Mouse (Mus musculus) MEL (cell line): ENCODE measurements at regions not wholly inside any gene's neighbourhood (a gene's known extent, or its start where the extent isn't known, plus 50 kb on each side); places are given as distances from the start of the nearest gene placed in this dataset.

Source experiments
- DNase-seq: peaks from one replicate; pipeline ENCODE4 v3.0.0; 2011; ENCODE audit warnings: low read depth, low spot score
- H3K27ac ChIP-seq: 2 replicates; pipeline ENCODE4 v1.5.1; 2012; ENCODE audit warnings: low read depth, mild to moderate bottlenecking, control low read depth, low read length, moderate library complexity; ENCODE audit not compliant: control insufficient read depth
- H3K27me3 ChIP-seq, 2 experiments: fragments of 150-350 bp in 1 of 2; sonication (generic) in 1 of 2; 2 replicates each; pipeline ENCODE4 v1.6.1; 2012; ENCODE audit warnings: low read length in 2 of 2, mild to moderate bottlenecking in 2 of 2, improper control_type of control experiment in 1 of 2, moderate library complexity in 1 of 2; ENCODE audit not compliant: insufficient read depth in 2 of 2, control insufficient read depth in 1 of 2
- H3K36me3 ChIP-seq, 2 experiments: 2 replicates each; pipeline ENCODE4 v1.6.1; 2012 to 2014; ENCODE audit warnings: low read length in 2 of 2, improper control_type of control experiment in 1 of 2, inconsistent platforms in 1 of 2, mild to moderate bottlenecking in 1 of 2; ENCODE audit not compliant: insufficient read depth in 2 of 2, control insufficient read depth in 1 of 2
- H3K4me1 ChIP-seq, 2 experiments: fragments of 150-350 bp in 1 of 2; sonication (generic) in 1 of 2; 2 replicates each; pipeline ENCODE4 v1.6.1; 2012; ENCODE audit warnings: low read length in 2 of 2, improper control_type of control experiment in 1 of 2, mild to moderate bottlenecking in 1 of 2; ENCODE audit not compliant: insufficient read depth in 2 of 2, control insufficient read depth in 1 of 2
- H3K4me3 ChIP-seq, 2 experiments: fragments of 150-350 bp in 1 of 2; sonication (generic) in 1 of 2; 2 replicates each; pipeline ENCODE4 v1.5.1; 2012; ENCODE audit warnings: low read depth in 2 of 2, low read length in 2 of 2, mild to moderate bottlenecking in 2 of 2, moderate library complexity in 2 of 2, control low read depth in 1 of 2, improper control_type of control experiment in 1 of 2; ENCODE audit not compliant: control insufficient read depth in 1 of 2, insufficient read depth in 1 of 2
- H3K79me2 ChIP-seq: 2 replicates; pipeline ENCODE4 v1.6.1; 2012; ENCODE audit warnings: mild to moderate bottlenecking, low read length, moderate library complexity; ENCODE audit not compliant: control insufficient read depth, poor library complexity, insufficient read depth
- H3K9ac ChIP-seq: 2 replicates; pipeline ENCODE4 v1.6.1; 2012; ENCODE audit warnings: low read depth, mild to moderate bottlenecking, control low read depth, low read length, moderate library complexity; ENCODE audit not compliant: control insufficient read depth, poor library complexity, severe bottlenecking
- H3K9me3 ChIP-seq: fragments of 150-350 bp; sonication (generic); replicated peaks from 2 replicates; pipeline ENCODE4 v1.6.1; 2012; ENCODE audit warnings: mild to moderate bottlenecking, low read length, improper control_type of control experiment, moderate library complexity; ENCODE audit not compliant: insufficient read depth
- CHD2 ChIP-seq: IDR thresholded peaks from 2 replicates; pipeline ENCODE4 v1.6.1; 2011; ENCODE audit warnings: low read length, improper control_type of control experiment
- E2F4 ChIP-seq: IDR thresholded peaks from 2 replicates; pipeline ENCODE4 v1.6.1; 2011; ENCODE audit warnings: low read depth, low read length, improper control_type of control experiment, borderline replicate concordance
- GABPA ChIP-seq: IDR thresholded peaks from 2 replicates; pipeline ENCODE4 v1.6.1; 2012; ENCODE audit warnings: low read depth, mild to moderate bottlenecking, inconsistent platforms, low read length, improper control_type of control experiment, moderate library complexity
- JUND ChIP-seq: IDR thresholded peaks from 2 replicates; pipeline ENCODE4 v1.6.1; 2011; ENCODE audit warnings: low read depth, mild to moderate bottlenecking, improper control_type of control experiment, low read length
- MAX ChIP-seq: IDR thresholded peaks from 2 replicates; pipeline ENCODE4 v1.6.1; 2011; ENCODE audit warnings: low read length, improper control_type of control experiment
- MEF2A ChIP-seq: IDR thresholded peaks from 2 replicates; pipeline ENCODE4 v1.6.1; 2014; ENCODE audit warnings: low read depth, mild to moderate bottlenecking, inconsistent platforms, low read length, improper control_type of control experiment; ENCODE audit not compliant: poor library complexity, insufficient replicate concordance, severe bottlenecking; ENCODE audit errors: extremely low read depth
- MXI1 ChIP-seq: IDR thresholded peaks from 2 replicates; pipeline ENCODE4 v1.6.1; 2011; ENCODE audit warnings: mild to moderate bottlenecking, low read depth, low read length, improper control_type of control experiment
- MYC ChIP-seq: IDR thresholded peaks from 2 replicates; pipeline ENCODE4 v1.6.1; 2011; ENCODE audit warnings: low read depth, mild to moderate bottlenecking, low read length, improper control_type of control experiment, moderate library complexity
- NELFE ChIP-seq: IDR thresholded peaks from 2 replicates; pipeline ENCODE4 v1.6.1; 2011; ENCODE audit warnings: low read depth, low read length, improper control_type of control experiment
- NRF1 ChIP-seq: IDR thresholded peaks from 2 replicates; pipeline ENCODE4 v1.6.1; 2014; ENCODE audit warnings: low read depth, mild to moderate bottlenecking, inconsistent platforms, low read length, improper control_type of control experiment, moderate library complexity; ENCODE audit not compliant: poor library complexity, insufficient read depth, severe bottlenecking
- POLR2A ChIP-seq, 2 experiments: IDR thresholded peaks; 2 replicates each; pipeline ENCODE4 v1.6.1; 2011 to 2012; ENCODE audit warnings: low read length in 2 of 2, mild to moderate bottlenecking in 2 of 2, control low read depth in 1 of 2, improper control_type of control experiment in 1 of 2, low read depth in 1 of 2, moderate library complexity in 1 of 2; ENCODE audit not compliant: control insufficient read depth in 1 of 2, insufficient read depth in 1 of 2, poor library complexity in 1 of 2
- POLR2AphosphoS5 ChIP-seq: IDR thresholded peaks from 2 replicates; pipeline ENCODE4 v1.6.1; 2012; ENCODE audit warnings: low read depth, borderline replicate concordance, mild to moderate bottlenecking, inconsistent platforms, low read length, moderate library complexity, mixed read lengths
- RCOR1 ChIP-seq: IDR thresholded peaks from 2 replicates; pipeline ENCODE4 v1.6.1; 2012; ENCODE audit warnings: low read depth, mild to moderate bottlenecking, inconsistent platforms, low read length, improper control_type of control experiment
- SIN3A ChIP-seq: IDR thresholded peaks from 2 replicates; pipeline ENCODE4 v1.6.1; 2012; ENCODE audit warnings: low read length, improper control_type of control experiment, inconsistent platforms
- SMC3 ChIP-seq: IDR thresholded peaks from 2 replicates; pipeline ENCODE4 v1.6.1; 2011; ENCODE audit warnings: low read depth, low read length, improper control_type of control experiment
- TCF12 ChIP-seq: IDR thresholded peaks from 2 replicates; pipeline ENCODE4 v1.6.1; 2014; ENCODE audit warnings: low read depth, mild to moderate bottlenecking, inconsistent platforms, low read length, improper control_type of control experiment, moderate library complexity
- UBTF ChIP-seq: IDR thresholded peaks from 2 replicates; pipeline ENCODE4 v1.6.1; 2012; ENCODE audit warnings: low read depth, mild to moderate bottlenecking, inconsistent platforms, low read length, improper control_type of control experiment, moderate library complexity, borderline replicate concordance; ENCODE audit not compliant: insufficient read depth
- USF1 ChIP-seq: IDR thresholded peaks from 2 replicates; pipeline ENCODE4 v1.6.1; 2014; ENCODE audit warnings: low read depth, mild to moderate bottlenecking, inconsistent platforms, low read length, improper control_type of control experiment, moderate library complexity
- USF2 ChIP-seq, 2 experiments: IDR thresholded peaks; 2 replicates each; pipeline ENCODE4 v1.6.1; 2011 to 2012; ENCODE audit warnings: improper control_type of control experiment in 2 of 2, low read length in 2 of 2, borderline replicate concordance in 1 of 2, inconsistent platforms in 1 of 2, low read depth in 1 of 2, mild to moderate bottlenecking in 1 of 2; ENCODE audit not compliant: insufficient read depth in 1 of 2
- ZC3H11A ChIP-seq: IDR thresholded peaks from 2 replicates; pipeline ENCODE4 v1.6.1; 2012; ENCODE audit warnings: low read depth, mild to moderate bottlenecking, inconsistent platforms, low read length, improper control_type of control experiment
- ZKSCAN1 ChIP-seq: IDR thresholded peaks from 2 replicates; pipeline ENCODE4 v1.6.1; 2012; ENCODE audit warnings: low read depth, mild to moderate bottlenecking, inconsistent platforms, low read length, improper control_type of control experiment, moderate library complexity
- ZNF384 ChIP-seq: IDR thresholded peaks from 2 replicates; pipeline ENCODE4 v1.6.1; 2012; ENCODE audit warnings: low read depth, mild to moderate bottlenecking, inconsistent platforms, low read length, improper control_type of control experiment

DNA sequence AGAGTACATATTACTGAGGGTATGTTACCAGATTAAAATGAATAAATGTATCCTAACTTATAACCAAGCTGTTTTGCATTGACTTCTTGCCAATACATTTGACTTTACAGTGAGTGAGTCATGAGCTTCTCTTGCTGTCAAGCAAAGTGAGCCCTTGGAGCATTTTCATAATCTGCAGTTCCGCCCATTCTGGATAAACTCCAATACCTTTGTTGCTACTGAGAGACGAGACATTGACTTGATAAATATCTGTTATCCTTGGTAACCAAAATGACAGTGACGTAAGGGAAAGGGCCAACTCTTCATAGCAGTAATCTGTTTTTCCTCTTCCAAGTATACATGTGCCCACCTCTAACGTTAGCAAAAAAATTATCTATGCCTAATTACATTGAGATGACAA is 923.0 kb downstream of the Grm8 start:
- H3K36me3 ChIP-seq, result no peaks in the 10 kb centered on the region
- TF ChIP-seq MAX (no peak), E2F4 (no peak), ZC3H11A (no peak), ZKSCAN1 (no peak), MEF2A (no peak), SIN3A (no peak), POLR2AphosphoS5 (no peak), ZNF384 (no peak), TCF12 (no peak), SMC3 (no peak), GABPA (no peak), USF2 (IDR thresholded peaks at IDR 0.05; ENCODE audit: borderline replicate concordance in 1 of 2, insufficient read depth in 1 of 2, low read depth in 1 of 2, low read length in 2 of 2) (no peak), CHD2 (no peak), UBTF (no peak), POLR2A (IDR thresholded peaks at IDR 0.05; ENCODE audit: control insufficient read depth in 1 of 2, insufficient read depth in 1 of 2, low read depth in 1 of 2, low read length in 2 of 2, poor library complexity in 1 of 2) (no peak), NELFE (no peak), NRF1 (no peak), MYC (no peak), MXI1 (no peak)
- no peaks in the 10 kb centered on the region for H3K4me1 ChIP-seq
- peak; percentile 1 for DNase-seq
- no peaks in the 10 kb centered on the region for H3K79me2 ChIP-seq
- no peaks in the 10 kb centered on the region for H3K9me3 ChIP-seq
- H3K27me3 ChIP-seq, result no peaks in the 10 kb centered on the region
- H3K9ac ChIP-seq, result no peak overlapping the region
- no peak overlapping the region for H3K4me3 ChIP-seq
- H3K27ac ChIP-seq, result no peak overlapping the region

DNA sequence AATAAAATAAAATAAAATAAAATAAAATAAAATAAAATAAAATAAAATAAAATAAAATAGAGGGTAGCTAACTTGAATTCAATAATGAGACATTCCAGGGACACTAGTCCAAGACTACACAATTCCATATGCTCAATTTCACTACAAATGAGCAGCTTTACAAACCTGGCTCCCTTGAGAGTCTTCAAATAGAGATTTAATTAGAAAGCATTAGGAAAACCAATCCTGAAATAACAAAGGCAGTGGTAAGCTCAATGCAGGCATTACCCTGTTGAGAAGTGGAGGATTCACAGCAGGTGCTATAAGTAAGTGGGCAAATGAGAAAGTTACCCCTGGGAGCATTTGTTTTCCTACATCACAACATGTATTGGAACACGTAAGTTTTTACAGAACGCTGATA is 973.3 kb downstream of the Grm8 start:
- no peak overlapping the region for H3K27ac ChIP-seq
- H3K79me2 ChIP-seq, result no peaks in the 10 kb centered on the region
- H3K4me1 ChIP-seq, result no peaks in the 10 kb centered on the region
- H3K27me3 ChIP-seq, result no peaks in the 10 kb centered on the region
- no peak overlapping the region for H3K4me3 ChIP-seq
- no peaks in the 10 kb centered on the region for H3K36me3 ChIP-seq
- DNase-seq, result no peak
- TF ChIP-seq JUND, result no peak
- no peak for TF ChIP-seq USF1
- no peak for TF ChIP-seq RCOR1
- TF ChIP-seq MXI1, result no peak
- TF ChIP-seq MAX, result no peak
- no peak for TF ChIP-seq MEF2A
- no peaks in the 10 kb centered on the region for H3K9me3 ChIP-seq
- H3K9ac ChIP-seq, result no peak overlapping the region
